Mouse (Mus musculus) right cerebral cortex, postnatal 25 days (tissue): ENCODE measurements around the gene Macf1.
"Not testable (repeated sequence)": the region's sequence is repeated elsewhere in the genome, so short reads cannot be mapped to it uniquely, and the experiment has no call there.

ENCODE experiments used
- DNase-seq: peaks from one replicate; pipeline ENCODE4 v3.0.0; 2022

Gene Macf1

DNA sequence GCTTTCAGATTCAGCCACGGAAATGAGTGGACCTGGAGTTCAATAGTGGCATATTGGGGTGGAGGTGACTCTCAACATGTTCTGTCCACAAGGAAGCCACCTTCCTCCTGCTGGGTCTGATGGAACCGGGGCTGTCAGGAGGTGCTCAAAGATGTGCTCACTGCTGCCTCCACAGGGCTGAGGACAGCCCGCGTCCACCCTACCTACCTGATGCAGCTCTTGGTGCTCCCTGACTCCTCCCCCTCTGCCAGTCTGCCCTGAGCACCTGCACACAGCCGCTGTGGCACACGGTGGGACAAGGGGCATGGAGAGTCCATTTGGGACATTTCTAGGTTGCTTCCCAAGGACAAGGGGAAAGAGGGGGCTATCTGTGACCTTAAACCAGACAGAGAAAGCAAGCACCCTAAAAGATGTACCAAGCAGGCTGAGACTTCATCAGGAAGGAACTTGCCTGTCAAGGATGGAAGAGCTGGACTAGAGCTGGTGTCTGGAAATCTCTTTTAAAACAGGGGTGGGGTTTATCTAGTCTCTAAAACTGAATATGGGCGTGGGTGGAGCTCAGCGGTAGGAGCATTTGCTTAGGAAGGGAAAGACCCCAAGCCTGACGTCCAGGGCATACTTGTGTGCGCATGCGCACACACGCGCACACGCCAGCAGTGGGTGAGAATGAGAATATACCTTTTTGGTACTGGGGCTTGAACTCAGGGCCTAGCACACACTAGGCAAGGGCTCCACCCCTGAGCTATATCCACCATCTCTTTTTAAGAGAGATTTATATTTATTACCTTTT lies 348.2 kb downstream of the Macf1 start:
- no peak for DNase-seq

DNA sequence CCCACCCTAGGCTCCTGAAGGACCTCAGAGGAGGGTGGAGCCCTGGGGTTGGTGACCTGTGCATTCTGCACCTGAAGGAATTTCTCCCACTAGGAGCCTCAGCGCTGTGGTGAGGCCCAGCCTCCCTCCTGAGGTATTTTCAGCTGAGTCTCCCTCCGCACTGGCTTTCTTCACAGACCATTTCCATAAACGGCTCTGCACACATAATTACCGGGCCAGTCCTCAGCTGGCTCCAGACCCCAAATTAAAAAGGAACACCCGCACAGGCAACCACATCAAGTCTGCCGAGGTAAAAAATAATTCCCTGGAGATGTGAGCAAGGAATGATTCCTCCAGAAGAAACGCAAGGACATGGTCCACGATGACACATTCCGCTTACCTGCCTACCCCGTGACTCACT lies 348.9 kb downstream of the Macf1 start:
- DNase-seq = not testable (repeated sequence)

DNA sequence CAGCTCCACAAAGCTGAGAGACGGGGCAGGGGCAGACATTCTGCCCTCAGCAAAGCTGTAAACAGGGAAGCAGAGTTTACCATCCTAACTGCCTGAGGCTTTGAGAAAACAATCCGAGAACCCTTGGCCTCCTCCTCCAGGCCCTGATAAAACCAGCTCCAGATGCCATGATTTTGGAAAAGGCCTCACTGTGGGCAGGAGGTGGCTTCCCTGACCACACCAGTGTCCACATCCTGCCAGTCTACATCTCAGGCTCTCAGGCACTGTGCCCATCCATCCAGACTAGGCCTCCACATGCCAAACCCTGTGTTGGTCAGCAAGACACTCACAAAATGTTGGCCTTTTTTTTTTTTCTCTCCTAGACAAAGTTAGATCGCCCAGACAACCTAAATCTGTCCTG lies 350.0 kb downstream of the Macf1 start:
- no peak for DNase-seq

DNA sequence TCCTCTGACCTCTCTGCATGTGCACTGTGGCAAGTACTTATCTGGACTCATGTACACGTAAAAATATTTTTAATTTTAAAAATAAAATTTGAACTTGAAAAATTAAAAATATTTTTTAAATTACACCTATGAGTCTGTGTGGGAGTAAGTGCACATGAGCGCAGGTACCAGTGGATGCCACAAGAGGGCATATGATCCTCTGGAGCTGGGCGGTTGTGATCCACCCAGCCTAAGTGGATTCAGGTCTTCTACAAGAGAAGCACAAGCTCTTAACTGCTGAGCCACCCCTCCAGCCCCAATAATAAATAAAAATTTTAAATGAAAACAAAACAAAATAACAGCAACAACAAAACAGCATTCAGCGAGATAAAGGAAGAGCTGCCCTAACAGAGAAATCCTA lies 351.0 kb downstream of the Macf1 start:
- DNase-seq = no peak

DNA sequence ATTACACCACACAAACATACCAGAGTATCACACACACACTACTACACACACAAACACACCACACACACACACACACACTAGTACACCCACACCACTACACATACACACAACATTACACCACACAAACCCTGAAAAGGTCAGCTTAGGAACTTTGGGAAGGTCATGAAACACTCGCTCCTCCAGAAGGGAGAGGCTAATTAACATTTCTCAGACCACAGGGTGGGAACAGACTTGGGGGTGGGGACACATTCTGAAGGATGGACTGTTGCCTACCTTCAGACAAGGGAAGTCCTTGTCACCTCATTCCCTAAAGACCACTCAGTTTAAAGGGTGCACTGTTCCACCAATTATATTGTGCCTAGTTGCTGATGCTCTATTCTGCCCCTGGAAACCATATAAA lies 352.2 kb downstream of the Macf1 start:
- not testable (repeated sequence) for DNase-seq

DNA sequence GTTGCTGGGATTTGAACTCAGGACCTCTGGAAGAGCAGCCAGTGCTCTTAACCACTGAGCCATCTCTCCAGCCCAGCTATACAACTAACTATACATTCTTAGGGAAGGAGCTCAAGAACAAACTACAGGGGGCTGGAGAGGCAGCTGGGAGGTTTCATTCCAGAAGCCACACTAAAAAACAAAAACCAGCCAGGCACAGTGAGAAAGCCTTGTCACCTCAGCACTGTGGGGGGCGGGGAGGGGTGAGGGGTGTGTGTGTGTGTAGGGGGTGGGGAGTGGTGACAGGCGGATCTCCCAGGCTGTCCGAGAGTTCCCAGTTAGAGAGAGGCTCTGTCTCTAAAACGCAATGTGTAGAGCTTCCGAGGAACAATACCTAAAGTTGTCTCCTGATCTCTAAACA lies 352.8 kb downstream of the Macf1 start:
- no peak for DNase-seq

DNA sequence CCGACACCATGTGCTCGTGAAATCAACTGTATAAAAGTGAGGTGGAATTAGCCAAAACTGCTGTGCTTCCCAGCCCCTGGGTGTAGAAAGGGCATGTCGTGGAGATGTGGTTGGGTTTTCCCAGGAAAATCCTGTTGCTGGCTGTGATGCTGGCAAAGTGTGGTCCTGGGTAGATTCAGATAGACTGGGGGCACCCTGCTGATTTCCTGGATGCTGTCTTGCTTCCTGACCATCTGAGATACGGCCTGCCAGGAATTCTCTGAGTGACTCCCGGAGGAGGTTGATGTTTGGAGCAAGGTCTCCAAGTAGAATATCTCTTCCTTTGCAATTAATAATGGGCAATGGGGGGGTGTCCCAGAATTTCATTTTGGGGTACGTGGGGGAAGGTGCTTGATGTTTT lies 355.2 kb downstream of the Macf1 start:
- DNase-seq = no peak

DNA sequence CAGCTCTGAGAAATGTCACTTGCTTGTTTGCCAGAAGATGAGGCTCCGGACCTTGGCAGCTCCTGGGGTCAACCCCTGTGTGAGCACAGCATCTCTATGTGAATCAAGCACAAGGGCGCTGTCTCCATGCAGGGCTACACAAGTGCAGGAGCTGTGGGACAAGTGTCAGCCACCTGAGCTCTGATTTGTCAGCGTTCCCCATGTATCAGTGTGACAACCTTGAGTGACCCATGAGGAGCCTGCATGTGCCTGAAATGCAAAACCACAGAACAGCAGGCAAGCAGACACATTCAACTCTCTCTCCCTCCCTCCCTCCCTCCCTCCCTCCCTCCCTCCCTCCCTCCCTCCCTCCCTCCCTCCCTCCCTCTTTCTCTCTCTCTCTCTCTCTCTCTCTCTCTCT lies 356.5 kb downstream of the Macf1 start:
- DNase-seq = no peak

DNA sequence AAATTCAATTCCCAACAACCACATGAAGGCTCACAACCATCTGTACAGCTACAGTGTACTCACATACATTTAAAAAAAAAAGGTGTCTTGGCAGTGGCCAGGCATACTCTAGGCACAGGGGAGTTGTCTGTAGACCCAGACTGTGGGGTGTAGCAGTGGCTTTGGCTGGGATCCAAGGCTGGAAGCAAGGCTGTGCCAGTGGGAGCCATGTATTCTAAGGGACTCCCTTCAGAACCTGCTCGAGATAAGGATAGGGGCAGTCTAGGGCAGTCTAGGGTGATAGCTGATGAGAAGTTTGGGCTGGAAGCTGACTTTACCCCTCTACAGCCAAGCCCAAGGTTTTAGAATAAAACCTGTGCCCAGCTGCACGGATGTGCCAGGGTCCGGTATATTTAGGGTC lies 358.1 kb downstream of the Macf1 start:
- no peak for DNase-seq

DNA sequence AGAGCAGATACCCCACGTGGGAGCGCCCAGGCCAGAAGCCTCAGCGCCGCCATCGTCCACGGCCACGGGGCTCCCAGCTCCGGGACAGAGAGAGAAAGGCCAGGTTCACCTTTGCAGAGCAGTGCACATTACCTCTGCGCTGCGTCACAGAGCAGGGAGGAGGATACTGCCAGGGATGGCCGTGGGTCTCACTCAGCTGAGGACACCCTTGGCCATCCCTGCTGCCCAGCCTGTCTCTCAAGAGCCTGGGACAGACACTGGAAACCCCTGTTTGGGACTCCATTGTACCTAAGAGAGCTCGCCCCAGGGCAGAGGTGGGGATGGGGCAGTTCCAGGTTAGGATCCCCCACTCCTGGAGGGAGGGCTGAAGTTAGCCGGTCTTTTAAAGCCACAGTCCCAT lies 360.6 kb downstream of the Macf1 start, which contains the start of gene Oxct2a:
Gene Oxct2a, minus strand, starts transcription at position 101 of the 400 bp plus-strand sequence.
- DNase-seq = no peak

DNA sequence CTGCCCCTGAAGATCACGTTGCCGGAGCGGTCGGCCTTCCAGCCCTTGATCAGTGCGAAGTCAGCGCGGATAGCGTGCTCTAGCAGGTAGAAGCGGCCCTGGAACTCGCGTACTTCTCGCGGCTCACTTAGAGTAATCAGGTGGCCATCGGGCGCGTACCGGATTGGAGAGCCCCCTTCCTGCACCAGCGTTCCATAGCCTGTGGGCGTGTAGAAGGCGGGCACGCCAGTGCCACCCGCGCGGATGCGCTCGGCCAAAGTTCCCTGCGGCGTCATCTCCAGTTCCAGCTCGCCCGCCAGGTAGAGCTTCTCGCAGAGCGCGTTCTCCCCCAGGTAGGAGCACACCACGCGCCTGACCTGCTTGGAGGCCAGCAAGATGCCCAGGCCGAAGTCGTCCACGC lies 361.2 kb downstream of the Macf1 start:
- peak; percentile 27 for DNase-seq

DNA sequence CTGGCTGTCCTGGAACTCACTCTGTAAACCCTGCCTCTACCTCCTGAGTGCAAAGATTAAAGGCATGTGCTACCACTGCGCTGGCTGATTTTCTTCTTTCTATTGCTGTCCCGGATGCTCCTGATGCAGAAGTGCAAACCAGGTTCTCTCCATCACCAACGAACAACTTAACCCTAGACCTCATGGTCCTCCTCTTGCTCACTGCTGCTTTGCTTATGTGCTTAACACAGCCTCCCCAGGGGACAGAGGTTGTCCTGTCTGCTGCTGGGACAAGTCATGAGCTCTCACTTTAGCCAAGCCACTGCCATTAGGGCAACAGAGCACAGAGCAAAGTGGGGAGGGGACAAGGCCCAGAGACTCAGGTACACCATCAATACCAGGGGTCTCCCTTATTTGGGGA lies 369.7 kb downstream of the Macf1 start:
- DNase-seq = no peak

DNA sequence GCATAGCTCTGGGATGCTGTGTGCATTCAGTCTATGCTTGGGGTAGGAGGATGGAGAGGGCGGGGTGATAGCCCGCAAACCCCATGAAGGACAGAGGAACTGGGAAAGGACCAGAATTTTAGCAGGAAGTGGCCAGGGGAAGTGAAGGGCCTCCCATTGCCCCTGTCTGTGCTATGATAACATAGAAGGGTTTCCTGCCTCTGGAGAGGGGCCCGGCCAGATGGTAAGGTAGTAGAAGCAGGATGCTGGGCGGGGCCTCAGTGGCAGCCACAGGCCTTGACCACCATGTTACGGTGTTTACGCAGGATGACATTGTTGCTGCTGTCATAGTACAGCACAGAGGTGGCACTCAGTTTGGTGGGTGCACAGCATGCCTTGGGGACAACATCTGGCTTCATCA lies 371.1 kb downstream of the Macf1 start:
- no peak for DNase-seq

DNA sequence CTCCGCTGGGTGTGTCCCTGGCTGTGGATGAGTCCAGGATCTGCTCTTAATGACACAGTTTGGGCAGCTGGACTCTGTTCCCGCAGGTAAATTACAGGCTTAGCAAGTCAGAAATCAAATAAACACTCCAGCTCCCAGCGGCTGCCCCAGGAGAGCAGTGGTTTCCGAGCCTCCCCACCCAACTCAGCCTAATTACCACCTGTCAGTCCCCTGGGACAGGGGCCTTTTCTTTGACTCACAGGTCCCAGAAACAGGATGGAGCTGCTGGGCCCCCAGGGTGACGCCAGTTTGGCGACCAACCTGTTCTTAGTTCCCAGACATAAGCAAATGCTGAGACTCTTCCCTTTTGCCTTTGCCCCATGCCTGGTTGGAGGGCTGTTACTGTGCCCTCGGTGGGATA lies 372.3 kb downstream of the Macf1 start:
- DNase-seq = no peak

DNA sequence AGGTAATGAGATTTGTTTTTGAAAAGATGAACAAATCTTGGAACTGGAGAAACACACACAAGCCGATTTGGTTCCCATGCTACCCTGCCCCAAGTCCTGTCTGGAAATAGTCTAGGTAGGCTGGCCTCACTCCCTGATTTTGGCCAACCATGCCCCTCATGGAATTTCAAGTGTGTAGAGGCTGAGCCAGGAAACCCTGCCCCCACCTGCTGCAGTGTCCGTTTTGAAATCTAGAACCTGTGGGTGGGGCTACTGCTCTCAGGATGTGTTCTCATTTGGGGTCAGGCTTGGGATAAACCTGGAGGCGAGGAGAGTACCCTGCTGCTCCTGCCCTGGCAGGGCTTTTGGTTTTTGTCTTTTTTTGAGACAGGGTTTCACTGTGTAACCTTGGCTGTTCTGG lies 375.9 kb downstream of the Macf1 start:
- DNase-seq = no peak

DNA sequence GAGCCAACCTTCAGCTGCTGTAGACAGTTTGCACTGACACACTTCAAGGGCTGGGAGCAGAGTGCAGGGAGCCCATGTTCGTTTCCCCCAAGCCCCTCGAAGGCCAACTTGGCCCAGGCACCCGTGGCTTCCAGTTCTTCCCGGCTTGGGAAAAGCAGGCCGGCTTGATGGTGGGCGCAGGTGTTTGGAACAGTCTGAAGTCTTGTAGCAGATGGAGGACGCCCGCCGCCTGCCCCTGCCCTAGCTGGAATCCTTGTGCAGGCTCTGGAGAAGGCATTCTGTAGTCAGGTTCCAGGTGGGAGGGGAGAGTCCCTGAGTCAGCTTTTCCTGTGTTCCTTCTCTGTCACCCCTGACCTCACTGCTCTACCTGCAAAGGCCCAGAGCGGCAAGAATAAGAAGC lies 377.2 kb downstream of the Macf1 start:
- peak; percentile 40 for DNase-seq

DNA sequence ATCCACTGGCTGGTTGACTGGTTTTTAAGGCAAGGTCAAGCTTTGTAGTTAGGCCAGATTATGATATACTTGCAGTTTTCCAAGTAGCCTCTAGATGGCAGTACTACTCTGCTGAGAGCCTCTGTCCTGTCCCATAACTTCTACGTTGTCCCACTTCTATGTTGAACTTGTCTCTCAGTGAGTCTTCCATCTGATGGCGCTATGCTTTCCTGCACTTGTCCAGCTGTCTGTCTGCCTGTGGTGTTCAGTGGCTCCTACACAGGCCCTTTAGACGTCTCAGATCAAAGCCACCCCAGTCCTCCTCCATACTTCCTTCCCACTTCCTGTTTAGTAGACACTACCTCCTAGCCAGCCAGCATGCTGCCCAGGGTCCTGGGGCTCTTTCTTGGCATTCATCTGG lies 378.4 kb downstream of the Macf1 start:
- DNase-seq = no peak
